Mouse (Mus musculus) right cerebral cortex, postnatal 4 days (tissue): ENCODE data around the gene Cer1.

Source experiments
- DNase-seq: peaks from one replicate; pipeline ENCODE4 v3.0.0-alpha.2; 2022

Gene Cer1

GRCm38 (mm10) chr4:82884636-82885534, at the start of gene Cer1:
TSS of gene Cer1 (minus strand) at chr4:82885148.
- no peak for DNase-seq

DNA sequence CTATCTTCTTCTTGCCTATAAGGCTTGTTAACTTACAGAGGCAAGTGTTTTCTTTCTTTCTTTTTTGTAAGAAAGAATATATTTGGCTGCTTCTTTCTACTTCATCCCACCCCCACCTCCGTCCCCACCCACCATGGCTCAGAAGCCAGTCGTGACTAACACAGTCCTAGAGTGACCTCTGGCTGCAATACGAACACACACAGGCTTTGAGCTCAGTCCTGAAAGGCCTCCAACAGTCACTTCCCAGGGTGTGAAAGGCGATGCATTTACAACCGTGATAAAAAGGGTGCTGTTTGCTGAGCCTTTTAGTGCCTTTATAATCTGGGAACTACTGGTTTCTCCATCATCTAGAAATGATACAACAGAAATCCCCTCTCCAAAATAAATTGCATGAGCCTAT, 49.4 kb upstream of the Cer1 start:
- peak; percentile 23 for DNase-seq

- peak; percentile 88 for DNase-seq
Measured at GRCm38 (mm10) chr4:82933698-82934210, 48.8 kb upstream of the Cer1 start.

DNA sequence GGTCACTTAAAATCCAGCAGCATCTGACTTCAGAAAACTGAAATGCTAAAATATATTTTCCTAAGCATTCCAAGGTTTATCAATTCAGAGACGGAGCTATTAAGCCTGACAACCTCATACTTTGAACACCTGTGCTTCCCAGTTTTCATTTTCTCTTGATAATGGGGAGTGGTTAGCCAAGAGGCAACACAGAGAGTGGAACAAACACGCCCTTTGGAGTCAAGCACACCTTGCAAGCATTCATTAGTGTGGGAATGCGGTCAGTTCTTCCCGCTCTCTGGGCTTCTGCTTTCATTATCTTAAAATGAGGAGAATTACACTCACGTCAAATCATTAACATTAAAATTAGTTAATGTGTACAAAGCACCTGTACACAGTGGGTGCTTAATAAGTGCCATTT, 45.1 kb upstream of the Cer1 start:
- DNase-seq = no peak

DNA sequence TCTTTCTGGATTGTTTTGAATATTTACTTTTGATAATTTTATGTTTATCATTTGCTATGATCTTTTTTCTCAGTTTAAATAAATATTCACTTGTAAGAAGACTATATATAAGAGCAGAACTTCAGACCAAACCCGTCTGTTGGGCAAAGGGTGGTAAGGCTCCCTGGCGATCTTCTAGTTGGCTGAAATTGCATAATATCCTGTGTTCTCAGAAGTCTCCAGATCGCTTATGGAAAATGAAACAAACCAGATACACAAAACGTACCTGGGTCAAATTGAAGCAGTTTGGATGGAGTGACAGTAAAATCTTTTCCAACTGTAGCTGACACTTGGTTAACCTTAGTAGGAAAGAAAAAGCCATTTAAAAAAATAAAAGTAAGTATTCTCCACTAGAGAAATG, 37.0 kb upstream of the Cer1 start:
- DNase-seq = no peak

DNA sequence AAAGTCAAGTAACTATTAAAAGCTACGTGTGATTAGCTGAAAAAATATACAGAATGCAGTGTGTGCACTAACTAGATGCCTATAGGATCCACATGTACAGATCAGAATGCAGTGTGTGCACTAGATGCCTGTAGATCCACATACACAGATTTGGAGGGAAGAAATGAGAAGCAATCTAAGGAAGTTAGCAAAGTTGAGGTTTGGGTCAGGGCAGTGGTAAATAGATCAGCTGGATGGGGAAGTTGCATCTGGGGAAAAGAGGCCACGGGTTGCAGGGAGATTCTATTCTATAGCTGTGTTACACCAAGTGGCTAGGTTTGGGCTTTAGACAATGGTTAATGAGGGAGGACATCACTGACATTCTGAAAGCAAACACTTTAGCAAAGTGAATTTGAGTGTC, 33.7 kb upstream of the Cer1 start:
- no peak for DNase-seq

- no peak for DNase-seq
Measured at GRCm38 (mm10) chr4:82916678-82917050, 31.7 kb upstream of the Cer1 start.

- DNase-seq = peak; percentile 60
Measured at GRCm38 (mm10) chr4:82916003-82916677, 31.2 kb upstream of the Cer1 start.

- DNase-seq = no peak
Measured at GRCm38 (mm10) chr4:82915576-82915975, 30.6 kb upstream of the Cer1 start.

DNA sequence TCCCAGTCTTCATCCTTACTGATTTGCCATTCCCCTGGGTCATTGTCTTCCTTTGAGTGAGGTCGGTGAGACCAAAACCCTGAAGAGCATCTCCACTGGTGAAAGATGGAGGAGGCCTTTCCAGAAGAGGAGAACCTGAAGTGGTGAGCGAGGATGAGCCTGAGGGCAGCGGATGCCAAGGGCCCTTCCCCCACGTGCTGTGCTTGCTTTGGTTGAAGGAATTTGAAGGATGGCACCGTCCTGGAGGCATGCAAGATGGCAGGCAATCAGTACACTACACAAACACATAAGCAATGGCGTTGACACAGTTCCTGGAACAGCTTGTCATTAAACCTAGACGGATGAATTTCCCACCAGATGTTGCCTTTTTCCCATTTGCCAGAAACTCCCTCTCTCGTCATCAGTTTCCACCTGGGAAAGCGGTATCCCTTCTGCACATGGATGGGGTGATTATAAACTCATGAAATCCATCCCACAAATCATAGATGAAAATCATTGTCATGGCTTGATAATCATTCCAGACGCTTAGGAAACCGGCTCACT, 29.7 kb upstream of the Cer1 start:
- no peak for DNase-seq

DNA sequence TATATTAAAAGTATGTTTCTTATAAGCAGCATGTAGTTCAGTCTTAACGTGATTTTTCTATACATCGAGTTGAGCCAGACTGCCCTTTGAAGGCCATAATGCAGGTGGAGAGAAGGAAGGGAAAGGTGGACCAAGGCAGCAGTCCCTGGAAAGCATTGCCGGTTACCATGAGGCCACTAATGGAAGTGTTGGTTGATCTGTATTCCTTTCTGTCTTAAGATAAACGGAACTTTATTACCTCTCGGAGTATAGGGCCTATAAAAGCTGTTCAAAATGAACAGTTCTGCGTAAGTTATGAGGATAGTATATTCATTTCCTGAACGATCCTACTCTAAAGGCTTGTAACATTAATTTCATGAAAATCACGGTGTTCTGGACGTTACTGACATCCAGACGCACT, 10.3 kb upstream of the Cer1 start:
- DNase-seq = no peak

DNA sequence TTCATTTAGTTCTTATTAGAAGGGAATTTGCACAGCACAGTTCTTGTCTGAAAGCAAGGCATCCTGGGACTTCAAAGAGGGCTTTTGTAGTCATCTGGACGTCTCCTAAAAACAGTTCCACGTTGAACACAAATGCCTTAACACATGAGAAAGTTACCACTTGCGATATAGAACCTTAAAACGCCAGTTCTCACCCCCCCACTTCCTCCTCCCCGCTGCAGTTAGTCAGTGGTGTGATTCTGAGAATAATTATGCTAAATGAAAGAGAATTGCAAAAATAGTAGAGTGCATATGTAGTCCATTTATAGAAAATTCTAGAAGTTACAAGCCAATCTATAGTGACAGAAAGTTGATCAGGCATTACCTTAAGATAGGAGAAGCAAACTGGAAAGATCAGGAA, 7.3 kb upstream of the Cer1 start:
- no peak for DNase-seq

GRCm38 (mm10) chr4:82891566-82891965, 6.6 kb upstream of the Cer1 start:
- DNase-seq = no peak

DNA sequence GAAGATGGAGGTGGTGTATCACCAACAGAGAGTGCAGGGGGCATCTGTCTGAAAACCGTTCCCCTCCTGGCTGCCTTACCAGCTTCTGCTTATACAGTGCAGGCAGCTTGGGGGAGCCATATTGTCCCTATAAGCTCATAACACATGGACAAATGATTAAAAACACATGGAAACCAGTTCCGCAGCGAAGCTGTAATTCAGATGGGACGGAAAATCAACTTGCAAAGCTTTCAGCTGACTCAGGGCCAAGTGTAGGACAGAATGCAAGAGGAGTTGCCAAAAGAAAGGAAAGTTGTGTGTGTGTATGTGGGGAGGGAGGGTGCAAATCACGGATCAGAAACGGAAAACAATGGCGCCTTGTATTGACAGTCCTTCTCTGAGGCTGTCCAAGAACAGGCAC, 6.1 kb upstream of the Cer1 start:
- DNase-seq = peak; percentile 10

DNA sequence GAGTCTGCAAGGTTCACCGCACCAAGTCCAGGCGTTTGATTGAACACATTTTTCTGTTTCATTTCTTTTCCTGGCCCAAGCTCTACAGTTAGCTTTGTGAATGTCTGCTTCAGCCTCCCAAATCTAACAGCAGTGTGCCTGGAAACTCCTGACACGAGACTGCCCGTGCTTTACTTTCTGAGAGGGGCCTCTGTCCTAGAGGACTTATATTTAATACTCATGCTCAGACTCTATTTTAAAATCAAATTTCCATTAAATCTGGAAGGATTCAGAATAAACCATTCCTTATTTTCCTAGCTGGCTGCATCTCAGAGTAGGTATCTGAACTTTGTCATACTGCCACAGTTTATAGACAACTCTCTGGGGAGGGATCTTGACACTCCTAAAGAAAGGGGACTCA, 5.6 kb upstream of the Cer1 start:
- DNase-seq = no peak

DNA sequence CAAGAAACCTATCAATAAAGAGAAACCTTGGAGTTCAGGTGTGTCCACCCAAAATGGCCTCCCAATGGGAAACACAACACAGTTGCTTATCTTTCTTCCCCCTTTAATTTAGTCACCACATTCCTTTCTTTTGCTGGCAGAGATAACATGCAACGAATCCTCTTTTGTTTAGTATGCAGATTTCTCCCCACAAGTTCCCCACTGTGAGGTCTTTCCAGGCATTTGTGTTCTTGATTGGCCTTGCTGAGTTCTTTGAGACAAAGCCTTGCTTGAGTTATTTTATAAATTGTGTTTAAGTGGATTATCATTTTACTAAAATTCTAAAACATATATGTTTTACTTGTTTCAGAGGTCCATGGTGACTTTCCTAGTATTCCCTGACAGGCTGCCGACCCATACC, 1.2 kb upstream of the Cer1 start:
- no peak for DNase-seq

GRCm38 (mm10) chr4:82885535-82885913, 576 bp upstream of the Cer1 start:
- no peak for DNase-seq

DNA sequence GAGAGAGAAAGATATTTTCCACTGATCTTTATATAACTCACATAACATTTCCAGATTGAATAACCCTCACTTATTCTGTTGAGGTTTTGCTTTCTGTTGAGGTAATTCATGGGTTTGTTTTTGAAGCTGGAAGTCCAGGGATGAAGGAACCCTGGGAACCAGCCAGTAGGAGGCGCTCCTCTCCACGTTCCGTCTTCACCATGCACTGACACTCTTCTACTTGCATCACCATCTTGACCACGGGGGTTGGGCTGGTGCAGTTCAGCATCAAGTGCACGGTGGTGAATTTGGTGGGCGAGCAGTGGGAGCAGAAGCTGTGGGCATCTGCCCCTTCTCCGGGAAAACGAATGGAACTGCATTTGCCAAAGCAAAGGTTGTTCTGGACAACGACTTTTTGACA, 2.4 kb downstream of the Cer1 start:
- DNase-seq = no peak

DNA sequence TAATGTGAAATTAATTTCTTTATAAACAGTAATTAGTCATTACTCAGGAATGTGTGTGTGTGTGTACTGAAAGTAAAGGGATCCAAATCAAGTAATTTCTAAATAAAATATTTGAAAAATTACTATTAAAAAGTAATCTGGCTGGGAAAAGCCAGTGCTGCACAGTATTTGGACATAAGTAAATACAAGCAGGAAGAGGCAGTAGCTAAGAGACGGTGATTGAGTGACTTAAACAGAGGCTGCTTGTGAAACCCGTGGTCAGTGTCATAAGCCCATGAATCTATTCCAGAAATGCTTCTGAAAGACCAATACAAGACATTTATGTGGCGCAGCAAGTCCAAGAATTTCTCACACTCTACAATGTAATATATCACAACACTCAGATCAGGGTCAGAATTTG, 3.6 kb downstream of the Cer1 start:
- no peak for DNase-seq

DNA sequence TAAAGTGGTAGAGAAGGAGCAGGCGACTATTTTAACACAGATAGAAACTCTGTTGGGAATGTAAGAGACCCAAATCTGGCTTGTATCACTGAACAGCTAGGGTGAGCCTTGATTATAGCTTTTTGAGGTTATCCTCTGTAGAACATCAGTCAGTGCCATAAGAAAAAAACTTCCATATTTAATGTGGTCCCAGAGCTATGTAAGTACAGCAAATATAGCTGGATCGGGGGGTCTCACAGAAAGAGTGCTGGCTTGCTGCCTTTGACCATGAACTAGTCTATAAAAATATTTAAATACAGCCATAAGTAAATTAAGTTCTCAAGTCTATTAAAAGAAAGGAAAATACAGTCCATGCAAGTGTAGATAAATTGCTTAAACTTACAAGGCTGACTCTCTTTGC, 4.7 kb downstream of the Cer1 start:
- DNase-seq = no peak

GRCm38 (mm10) chr4:82879152-82879551, 5.8 kb downstream of the Cer1 start:
- DNase-seq = no peak

GRCm38 (mm10) chr4:82876656-82877055, 8.3 kb downstream of the Cer1 start:
- DNase-seq = no peak

DNA sequence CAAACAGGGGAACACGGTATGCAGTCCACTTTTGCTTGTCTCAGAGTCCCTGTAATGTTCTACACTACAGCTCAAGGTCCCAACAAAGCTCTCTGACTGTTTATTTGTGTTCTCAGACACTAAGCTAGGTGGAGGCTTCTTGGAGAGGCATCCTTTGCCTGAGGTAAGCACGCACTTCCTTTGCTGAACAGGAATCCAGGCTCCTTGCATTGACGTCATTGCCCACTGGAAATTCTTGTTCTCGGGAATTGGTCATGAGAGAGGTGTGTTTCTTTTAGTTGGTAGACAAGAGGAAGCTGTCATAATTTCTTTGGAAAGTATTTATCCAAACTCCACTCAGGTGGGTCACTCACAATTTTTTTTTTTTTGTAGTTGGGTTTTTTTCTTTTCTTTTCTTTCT, 9.4 kb downstream of the Cer1 start:
- DNase-seq = no peak

- DNase-seq = no peak
Measured at GRCm38 (mm10) chr4:82874791-82875190, 10.2 kb downstream of the Cer1 start.
